Mouse (Mus musculus) gastrocnemius, adult 8-10 months (tissue): ENCODE results near the gene Tuba1a. TPM values are rescaled to one million over a fixed set of nuclear protein-coding genes. Genes with fewer than 3 reads are reported as not detected.
"Not testable (repeated sequence)": the region's sequence is repeated elsewhere in the genome, so short reads cannot be mapped to it uniquely, and the experiment has no call there.

Experiments used
- DNase-seq, 2 experiments: peaks; one replicate each; pipeline ENCODE4 v3.0.0; 2022; ENCODE audit warnings: low spot score in 2 of 2
- total RNA-seq, 4 experiments: library from RNA; stranded (reverse); gene quantifications; 2 replicates each; pipeline ENCODE4 v1.2.4; 2022

Tuba1a gene
- total RNA-seq, 4 experiments from 2014 or later, result 12.6 to 24.0 (median 18.4) TPM

- no peak for DNase-seq
These were observed 2.5 kb upstream of the Tuba1a start for GRCm38 (mm10) chr15:98956000-98956399.

- DNase-seq, result no peak
These were observed 1.8 kb upstream of the Tuba1a start for GRCm38 (mm10) chr15:98955324-98955723.

GRCm38 (mm10) chr15:98954425-98955253 lies 1.1 kb upstream of the Tuba1a start:
- no peak for DNase-seq

GRCm38 (mm10) chr15:98952751-98953400 lies 627 bp downstream of the Tuba1a start:
- DNase-seq, result peak; percentile 28 to 49

GRCm38 (mm10) chr15:98952063-98952455 lies 1.4 kb downstream of the Tuba1a start:
- no peak for DNase-seq

GRCm38 (mm10) chr15:98951122-98952062 lies 2.1 kb downstream of the Tuba1a start:
- not testable (repeated sequence) for DNase-seq

- DNase-seq, result no peak
These were observed 4.0 kb downstream of the Tuba1a start for GRCm38 (mm10) chr15:98949607-98949892.

- DNase-seq, result no peak
These were observed 4.5 kb downstream of the Tuba1a start for GRCm38 (mm10) chr15:98948857-98949606.

GRCm38 (mm10) chr15:98948382-98948781 lies 5.1 kb downstream of the Tuba1a start:
- DNase-seq, result no peak

GRCm38 (mm10) chr15:98947884-98948283 lies 5.6 kb downstream of the Tuba1a start:
- DNase-seq, result no peak

GRCm38 (mm10) chr15:98943133-98943532 lies 10.4 kb downstream of the Tuba1a start:
- DNase-seq, result no peak

- DNase-seq, result no peak
These were observed 11.4 kb downstream of the Tuba1a start for GRCm38 (mm10) chr15:98942081-98942480.

- DNase-seq, result no peak
These were observed 12.0 kb downstream of the Tuba1a start for GRCm38 (mm10) chr15:98941539-98941938.

- no peak for DNase-seq
These were observed 12.7 kb downstream of the Tuba1a start for GRCm38 (mm10) chr15:98940816-98941215.

GRCm38 (mm10) chr15:98934217-98934839 lies 19.2 kb downstream of the Tuba1a start, which contains the start of gene Tuba1b:
Gene Tuba1b (minus strand): TSS chr15:98934565.
- peak; percentile 85 to 86 for DNase-seq

GRCm38 (mm10) chr15:98933833-98934216 lies 19.7 kb downstream of the Tuba1a start:
- peak; percentile 87 to 92 for DNase-seq

GRCm38 (mm10) chr15:98933004-98933671 lies 20.4 kb downstream of the Tuba1a start:
- DNase-seq, result not testable (repeated sequence)

GRCm38 (mm10) chr15:98930998-98931397 lies 22.5 kb downstream of the Tuba1a start:
- no peak for DNase-seq

GRCm38 (mm10) chr15:98930017-98930734 lies 23.3 kb downstream of the Tuba1a start:
- DNase-seq, result no peak
